Mouse (Mus musculus) liver, embryonic 14.5 days (tissue): Measurements from ENCODE around the gene Faiml. TPM values are rescaled to one million over a fixed set of nuclear protein-coding genes. Genes with fewer than 3 reads are reported as not detected.

Source experiments
- ATAC-seq: fragments of 200-750 bp; cut with Nextera tagmentation; 2 replicates; pipeline ENCODE4 v1.8.0; 2017; ENCODE audit warnings: moderate number of reproducible peaks, mild to moderate bottlenecking, moderate library complexity; ENCODE audit not compliant: insufficient read depth
- DNase-seq, 3 experiments: peaks; one replicate each; pipeline ENCODE4 v3.0.0-alpha.2; 2012 to 2013; ENCODE audit warnings: low read depth in 3 of 3, low spot score in 3 of 3
- H3K27ac ChIP-seq: fragments of 300-500 bp; sonication (generic); 2 replicates; pipeline ENCODE4 v1.5.1; 2014; ENCODE audit warnings: moderate library complexity, mild to moderate bottlenecking, control low read depth, inconsistent platforms
- H3K27me3 ChIP-seq: fragments of 300-500 bp; sonication (generic); 2 replicates; pipeline ENCODE4 v1.6.1; 2014; ENCODE audit warnings: mild to moderate bottlenecking, low read length, moderate library complexity; ENCODE audit not compliant: control insufficient read depth, insufficient read depth
- H3K36me3 ChIP-seq: fragments of 300-500 bp; sonication (generic); replicated peaks from 2 replicates; pipeline ENCODE4 v1.6.1; 2014; ENCODE audit warnings: low read depth; ENCODE audit not compliant: control insufficient read depth, insufficient read depth
- H3K4me1 ChIP-seq, 2 experiments: fragments of 200-500 bp in 1 of 2; fragments of 300-500 bp in 1 of 2; sonication (generic) in 1 of 2; replicated peaks; 2 replicates each; pipeline ENCODE4 v1.6.1; 2012 to 2014; ENCODE audit warnings: antibody characterized with exemption in 1 of 2, inconsistent platforms in 1 of 2, low read length in 1 of 2; ENCODE audit not compliant: control insufficient read depth in 2 of 2, insufficient read depth in 2 of 2
- H3K4me2 ChIP-seq: fragments of 300-500 bp; sonication (generic); 2 replicates; pipeline ENCODE4 v1.6.1; 2014; ENCODE audit warnings: low read depth, mild to moderate bottlenecking, control low read depth, moderate library complexity
- H3K4me3 ChIP-seq, 2 experiments: fragments of 200-500 bp in 1 of 2; fragments of 300-500 bp in 1 of 2; sonication (generic) in 1 of 2; 2 replicates each; pipeline ENCODE4 v1.5.1; 2012 to 2014; ENCODE audit warnings: low read depth in 2 of 2, low read length in 2 of 2, mild to moderate bottlenecking in 2 of 2, control low read depth in 1 of 2, inconsistent platforms in 1 of 2, moderate library complexity in 1 of 2; ENCODE audit not compliant: insufficient read depth in 1 of 2
- H3K9ac ChIP-seq: fragments of 300-500 bp; sonication (generic); replicated peaks from 2 replicates; pipeline ENCODE4 v1.6.1; 2014; ENCODE audit warnings: mild to moderate bottlenecking, control low read depth, moderate library complexity
- H3K9me3 ChIP-seq: fragments of 300-500 bp; sonication (generic); 2 replicates; pipeline ENCODE4 v1.6.1; 2016; ENCODE audit warnings: low read length, mixed read lengths; ENCODE audit not compliant: control insufficient read depth
- CTCF ChIP-seq: IDR thresholded peaks from 2 replicates; pipeline ENCODE4 v1.5.1; 2016; ENCODE audit warnings: antibody characterized with exemption, low read depth, control low read depth
- EP300 ChIP-seq: IDR thresholded peaks from 2 replicates; pipeline ENCODE4 v1.6.1; 2016; ENCODE audit warnings: antibody characterized with exemption, low read depth
- WGBS: fragments of 180-500 bp; shearing (Covaris S2); extraction: QIAGEN DNeasy Blood & Tissue Kit; methylation state at CpG from one replicate; pipeline ENCODE4 v1.1.7; 2014; ENCODE audit not compliant: insufficient replicate concordance; 5-methylcytosine and 5-hydroxymethylcytosine counted together
- polyA plus RNA-seq, 2 experiments: library from polyadenylated mRNA; depleted of rRNA in 1 of 2; stranded (reverse) in 1 of 2; unstranded in 1 of 2; fragments of >200 nt; fragmentation: Nextera tagmentation in 1 of 2; extraction: Ambion mirVana in 1 of 2; gene quantifications; 2 replicates each; pipeline versions ENCODE4 v1.2.1 to v1.2.3; 2012 to 2014

Gene Faiml
- polyA plus RNA-seq, 2 experiments: not detected

DNA sequence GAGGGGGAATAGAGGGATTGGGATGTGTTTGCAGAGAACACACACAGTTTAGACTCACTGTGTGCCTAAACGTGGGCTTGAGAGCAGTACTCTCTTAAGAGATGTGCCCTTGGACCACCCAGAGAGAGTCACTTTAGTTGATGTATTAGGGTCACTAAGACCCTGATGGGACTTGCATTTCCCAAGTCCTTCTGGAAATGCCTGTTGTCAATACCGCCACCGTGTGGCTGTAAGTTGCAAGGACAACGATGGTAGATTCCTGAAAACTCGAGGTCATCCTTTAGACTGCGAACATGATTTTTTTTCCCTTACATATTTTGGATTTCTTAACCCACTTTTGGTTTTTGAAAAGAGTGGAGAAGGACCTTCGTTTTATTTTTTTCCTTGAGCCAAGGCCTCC, 5.0 kb upstream of the Faiml start:
- peak overlapping the region; percentile 85 for H3K27ac ChIP-seq
- TF ChIP-seq EP300 (no peak), CTCF (peak; percentile 95)
- peak overlapping the region; percentile 48 to 81 for H3K4me3 ChIP-seq
- H3K36me3 ChIP-seq: peaks cover 7% of the 10 kb centered on the region
- peaks cover 17 to 33% of the 10 kb centered on the region in 2 experiments for H3K4me1 ChIP-seq
- DNase-seq (peak; percentile 62 to 70 (median 65)), ATAC-seq (no peak)
- H3K9ac ChIP-seq: peak overlapping the region; percentile 53
- no peaks in the 10 kb centered on the region for H3K27me3 ChIP-seq
- peak overlapping the region; percentile 77 for H3K4me2 ChIP-seq
- H3K9me3 ChIP-seq: no peaks in the 10 kb centered on the region
- 0% methylated on average over 7 of the region's 7 CpGs for WGBS

DNA sequence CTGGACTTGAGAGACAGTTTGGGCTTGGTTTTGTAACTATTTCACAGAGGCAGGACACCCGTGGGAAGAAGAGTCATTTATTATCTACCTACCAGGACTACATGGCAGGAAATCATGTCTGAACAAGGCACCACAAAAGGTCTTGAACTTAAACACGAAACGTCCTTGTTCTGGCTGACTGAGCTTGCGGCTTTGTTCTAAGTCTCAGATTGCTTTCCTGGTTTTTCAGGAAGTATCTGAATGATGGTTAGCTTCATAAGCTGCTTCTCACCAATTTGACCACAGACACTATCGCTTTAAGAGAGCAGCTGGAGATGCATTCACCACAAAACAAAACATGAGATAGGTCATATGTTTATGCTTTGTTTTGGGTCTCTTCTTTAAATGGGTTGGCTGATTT, 3.5 kb upstream of the Faiml start:
- DNase-seq: no peak
- Histone ChIP-seq H3K27ac (no peak overlapping the region), H3K4me1 (peaks cover 11 to 24% of the 10 kb centered on the region in 2 experiments), H3K4me2 (no peak overlapping the region), H3K27me3 (no peaks in the 10 kb centered on the region), H3K4me3 (no peak overlapping the region), H3K9me3 (no peaks in the 10 kb centered on the region), H3K36me3 (no peaks in the 10 kb centered on the region), H3K9ac (no peak overlapping the region)
- WGBS: 21% methylated on average over 5 of the region's 5 CpGs
- TF ChIP-seq EP300 (no peak), CTCF (no peak)
- ATAC-seq: no peak

DNA sequence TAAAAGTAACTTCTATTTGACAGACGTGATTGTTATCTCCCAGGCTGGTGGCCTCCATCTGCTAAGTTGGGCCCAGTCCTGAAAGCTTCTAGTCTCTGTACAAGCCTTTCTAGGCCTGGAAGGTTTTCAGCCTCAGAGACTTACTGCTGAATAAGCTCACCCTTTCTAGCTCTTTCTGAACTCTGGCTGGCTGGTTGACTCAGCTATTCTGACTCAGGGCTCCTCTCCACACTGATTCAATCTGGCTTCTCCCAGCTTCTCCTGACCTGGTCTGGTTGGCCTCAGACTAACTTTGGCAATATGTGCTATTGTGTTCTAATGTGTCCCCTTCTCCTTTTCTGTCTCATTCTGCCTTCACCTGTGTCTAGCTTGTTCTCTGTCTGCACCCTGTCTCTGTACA, 2.2 kb upstream of the Faiml start:
- 18% methylated on average over 1 of the region's 1 CpGs for WGBS
- no peaks in the 10 kb centered on the region for H3K9me3 ChIP-seq
- no peak overlapping the region for H3K4me2 ChIP-seq
- TF ChIP-seq EP300: no peak
- TF ChIP-seq CTCF: no peak
- H3K27me3 ChIP-seq: no peaks in the 10 kb centered on the region
- no peak overlapping the region for H3K9ac ChIP-seq
- H3K4me3 ChIP-seq: no peak overlapping the region
- no peak for DNase-seq
- H3K27ac ChIP-seq: no peak overlapping the region
- H3K4me1 ChIP-seq: peaks cover 11% of the 10 kb centered on the region in 2 experiments
- H3K36me3 ChIP-seq: no peaks in the 10 kb centered on the region
- ATAC-seq: no peak

DNA sequence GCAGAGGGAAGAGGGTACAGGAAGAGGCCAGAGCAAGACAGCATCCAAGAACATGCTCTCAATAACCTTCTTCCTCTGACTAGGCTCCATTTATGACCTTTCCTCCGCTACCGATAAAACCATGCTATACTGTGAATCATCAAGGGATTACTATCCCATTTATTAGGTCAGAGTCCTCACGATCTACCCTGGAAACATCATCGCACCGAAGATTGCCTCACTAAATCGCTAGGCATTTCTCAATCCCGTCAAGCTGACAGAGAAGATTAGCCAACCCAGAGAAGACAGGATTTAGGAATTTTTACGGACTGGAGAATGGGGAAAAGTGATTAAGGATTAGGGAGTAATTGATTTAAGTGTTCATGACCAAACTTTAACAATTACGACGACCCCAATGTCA, 1.2 kb upstream of the Faiml start:
- ATAC-seq: no peak
- Histone ChIP-seq H3K4me1 (peaks cover 7 to 9% of the 10 kb centered on the region in 2 experiments), H3K36me3 (no peaks in the 10 kb centered on the region), H3K9me3 (no peaks in the 10 kb centered on the region), H3K27me3 (no peaks in the 10 kb centered on the region), H3K27ac (no peak overlapping the region), H3K4me3 (no peak overlapping the region), H3K4me2 (no peak overlapping the region), H3K9ac (no peak overlapping the region)
- TF ChIP-seq EP300 (no peak), CTCF (no peak)
- no peak for DNase-seq
- WGBS: 79% methylated on average over 10 of the region's 10 CpGs

DNA sequence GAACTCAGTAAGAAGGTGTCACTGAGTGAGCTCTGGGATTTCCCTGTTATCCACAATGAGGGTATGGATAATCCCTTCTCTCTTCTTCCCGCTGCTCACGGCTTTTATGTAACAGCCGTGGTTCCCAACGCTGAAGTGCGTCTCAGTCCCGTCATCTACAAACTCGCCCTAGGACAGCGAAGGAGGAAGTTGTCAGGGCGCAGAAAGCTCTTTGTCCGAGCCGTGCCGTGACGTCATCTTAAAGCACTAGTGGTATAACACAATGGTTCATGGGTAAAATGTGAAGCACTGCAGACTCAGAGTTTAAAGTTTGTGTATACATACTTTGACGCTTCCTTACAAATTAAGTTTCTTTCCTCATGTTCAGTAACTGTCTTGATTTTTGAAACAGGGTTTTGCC, 7.6 kb downstream of the Faiml start:
- no peak for TF ChIP-seq CTCF
- TF ChIP-seq EP300: no peak
- H3K36me3 ChIP-seq: no peaks in the 10 kb centered on the region
- H3K27ac ChIP-seq: no peak overlapping the region
- H3K4me2 ChIP-seq: no peak overlapping the region
- H3K9ac ChIP-seq: no peak overlapping the region
- 55% methylated on average over 14 of the region's 14 CpGs for WGBS
- DNase-seq: no peak
- no peaks in the 10 kb centered on the region for H3K9me3 ChIP-seq
- no peaks in the 10 kb centered on the region for H3K27me3 ChIP-seq
- H3K4me3 ChIP-seq: no peak overlapping the region
- ATAC-seq: no peak
- no peaks in the 10 kb centered on the region for H3K4me1 ChIP-seq
